Mouse (Mus musculus): ENCODE measurements around the gene Fbxw9.

DNA sequence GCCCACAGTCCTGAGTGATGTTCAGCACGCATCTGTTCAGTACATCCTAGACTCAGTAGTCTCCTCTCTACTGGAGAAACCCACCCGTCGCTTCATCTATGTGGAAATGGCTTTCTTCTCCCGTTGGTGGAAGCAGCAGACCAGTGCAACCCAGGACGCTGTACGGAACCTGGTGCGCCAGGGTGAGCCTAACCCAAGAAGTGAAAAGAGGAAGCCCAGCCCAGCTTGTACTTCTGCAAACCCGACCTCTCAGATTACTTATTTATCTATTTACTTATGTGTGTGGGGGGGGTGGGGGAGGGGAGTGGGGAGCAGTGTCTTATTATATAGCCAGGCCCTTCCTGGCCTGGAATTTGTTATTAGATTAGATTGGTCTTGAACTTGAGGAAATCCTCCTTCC is 24.8 kb downstream of the Fbxw9 start:
- no peak for TF ChIP-seq EP300 (IDR thresholded peaks at IDR 0.05; ENCODE audit: low read length)
- TF ChIP-seq SMC3 (IDR thresholded peaks at IDR 0.05; ENCODE audit: low read depth, low read length): no peak
- TF ChIP-seq NRF1 (IDR thresholded peaks at IDR 0.05; ENCODE audit: low read depth, low read length): no peak
- no peak for TF ChIP-seq ZMIZ1 (IDR thresholded peaks at IDR 0.05; ENCODE audit: low read depth, low read length)
- TF ChIP-seq CTCF (conservative IDR thresholded peaks at IDR 0.05 in 1 of 2, IDR thresholded peaks at IDR 0.05 in 1 of 2; ENCODE audit: low read depth in 2 of 2, low read length in 2 of 2): no peak
- TF ChIP-seq CHD2 (IDR thresholded peaks at IDR 0.05; ENCODE audit: low read length): no peak

All from CH12.LX (cell line).